Mouse (Mus musculus) CD8-positive naive resting alpha-beta T cell, adult 2 months (primary cell): ENCODE measurements around the gene Hsd17b10.

ENCODE experiments used
- DNase-seq, 2 experiments: peaks; one replicate each; pipeline ENCODE4 v3.0.0; 2022; ENCODE audit warnings: low read depth in 2 of 2, low spot score in 2 of 2

The Hsd17b10 gene

DNA sequence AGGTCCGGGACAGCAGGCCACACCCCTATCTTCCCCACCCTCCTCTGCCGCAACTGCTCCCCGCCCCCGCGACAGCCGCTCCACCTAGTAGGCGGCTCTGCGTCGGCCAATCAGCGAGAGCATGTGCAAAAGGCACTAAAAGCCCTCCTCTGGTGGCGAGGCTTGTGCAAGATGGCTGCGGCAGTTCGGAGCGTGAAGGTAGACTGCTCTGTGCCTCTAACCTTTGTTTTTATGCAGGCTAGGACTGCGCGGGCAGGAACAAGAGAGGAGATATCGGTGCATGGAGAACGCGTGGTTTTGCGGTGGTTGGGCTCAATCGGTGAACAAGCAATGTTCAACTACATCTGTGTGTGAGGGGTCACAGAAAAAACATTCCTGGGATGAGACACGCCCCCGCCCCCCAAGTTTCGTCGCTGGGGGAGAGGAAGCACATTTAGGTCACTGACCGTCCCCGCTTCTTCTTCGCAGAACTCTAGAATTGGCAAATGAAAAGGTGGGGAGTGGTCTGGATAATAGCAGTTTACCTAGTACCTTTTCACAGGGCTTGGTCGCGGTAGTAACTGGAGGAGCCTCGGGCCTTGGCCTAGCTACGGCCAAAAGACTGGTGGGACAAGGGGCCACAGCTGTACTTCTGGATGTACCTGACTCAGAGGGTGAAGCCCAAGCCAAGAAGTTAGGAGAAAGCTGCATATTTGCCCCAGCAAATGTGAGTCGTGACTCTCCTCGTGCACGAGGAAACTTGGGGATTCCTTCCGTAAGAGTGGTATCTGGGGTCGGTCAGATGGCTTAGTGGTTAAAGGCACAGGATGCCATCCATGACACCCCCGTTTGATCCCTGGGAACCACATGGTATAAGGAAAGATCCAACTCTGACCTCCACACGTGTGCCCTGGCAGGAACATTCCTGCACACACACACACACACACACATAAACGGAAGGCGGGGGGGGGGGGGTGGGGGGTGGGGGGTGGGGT, at the start of gene Hsd17b10:
Hsd17b10 (plus strand) TSS at position 109 of the 974 bp plus-strand sequence.
- DNase-seq = peak; percentile 47 to 58

DNA sequence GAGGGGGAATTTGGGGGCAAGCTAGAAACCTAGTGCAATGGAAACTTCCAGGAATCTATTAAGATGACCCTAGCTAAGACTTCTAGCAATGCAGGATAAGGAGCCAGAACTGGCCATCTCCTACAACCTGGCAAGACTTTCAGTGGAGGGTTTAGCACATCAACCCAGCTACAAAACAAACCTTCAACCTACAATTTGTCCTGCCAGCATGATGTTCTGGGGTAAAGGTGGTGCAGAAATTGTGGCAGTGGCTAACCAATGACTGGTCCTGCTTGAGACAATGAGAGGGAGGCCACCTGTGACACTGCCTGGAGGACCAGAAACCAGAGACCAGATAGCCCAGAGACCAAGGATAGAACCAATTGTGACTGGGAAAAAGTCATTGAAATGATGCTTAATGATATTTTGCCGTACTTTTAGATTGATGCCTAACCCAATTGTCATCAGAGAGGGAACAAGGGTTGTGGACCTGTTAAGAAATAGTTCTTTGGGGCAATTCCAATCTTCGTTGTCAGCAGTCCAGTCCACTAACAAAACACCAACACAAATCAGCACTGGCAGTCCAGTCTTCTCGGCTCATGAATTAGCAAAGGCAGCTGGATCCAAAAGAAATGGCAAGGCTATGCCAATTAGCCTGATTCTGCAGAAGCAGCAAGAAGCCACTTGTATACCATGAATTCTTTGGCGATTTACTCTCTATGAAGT, 2.5 kb upstream of the Hsd17b10 start:
- DNase-seq = no peak

GRCm38 (mm10) chrX:152001182-152001684, 412 bp upstream of the Hsd17b10 start:
- DNase-seq = no peak

GRCm38 (mm10) chrX:152002865-152003264, 1.2 kb downstream of the Hsd17b10 start:
- no peak for DNase-seq

DNA sequence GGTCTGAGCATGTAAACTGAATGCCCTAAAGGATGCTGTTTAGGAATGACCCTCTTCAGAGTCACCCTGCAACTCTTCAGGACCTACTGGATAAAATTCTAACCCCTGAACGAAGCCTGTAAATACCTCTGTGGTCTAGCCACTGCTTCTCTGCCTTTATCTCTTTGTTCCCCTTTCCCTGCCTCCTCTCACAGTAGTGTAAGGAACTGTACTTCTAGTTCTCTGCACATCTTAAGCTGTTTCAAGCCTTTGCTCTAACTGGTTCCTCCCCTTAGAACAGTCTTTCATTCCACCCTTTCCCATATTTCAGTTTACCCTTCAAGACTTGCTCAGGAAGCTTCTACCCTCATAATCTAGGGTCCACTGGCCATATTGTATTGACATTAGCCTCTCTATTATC, 6.2 kb downstream of the Hsd17b10 start:
- no peak for DNase-seq

GRCm38 (mm10) chrX:152015752-152016150, 14.1 kb downstream of the Hsd17b10 start:
- DNase-seq = no peak

GRCm38 (mm10) chrX:152016151-152017145, 14.8 kb downstream of the Hsd17b10 start, which contains the start of the genes Ribc1 and Smc1a:
Gene Ribc1, minus strand, starts transcription at chrX:152016295.
Gene Smc1a, plus strand, starts transcription at chrX:152016428.
- peak; percentile 87 for DNase-seq

DNA sequence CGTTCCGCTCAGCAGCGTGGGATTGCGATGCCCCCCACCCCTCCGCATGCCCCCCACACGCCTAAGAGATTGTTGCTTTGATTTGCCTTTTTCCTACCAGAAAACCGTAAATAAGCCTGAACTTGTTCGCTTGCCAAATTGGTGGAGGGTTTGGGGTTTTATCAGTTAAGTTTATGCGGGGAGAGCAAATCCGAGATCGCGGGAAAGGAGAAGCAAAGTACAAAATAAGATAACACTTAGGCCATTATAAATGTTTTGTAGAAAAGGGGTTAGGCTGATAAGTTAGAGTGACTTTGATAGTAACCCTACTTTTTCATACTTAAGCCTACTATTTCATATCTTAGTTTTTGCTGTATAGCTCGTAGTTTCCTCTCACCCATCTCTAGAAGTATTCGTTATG, 15.5 kb downstream of the Hsd17b10 start:
- no peak for DNase-seq

DNA sequence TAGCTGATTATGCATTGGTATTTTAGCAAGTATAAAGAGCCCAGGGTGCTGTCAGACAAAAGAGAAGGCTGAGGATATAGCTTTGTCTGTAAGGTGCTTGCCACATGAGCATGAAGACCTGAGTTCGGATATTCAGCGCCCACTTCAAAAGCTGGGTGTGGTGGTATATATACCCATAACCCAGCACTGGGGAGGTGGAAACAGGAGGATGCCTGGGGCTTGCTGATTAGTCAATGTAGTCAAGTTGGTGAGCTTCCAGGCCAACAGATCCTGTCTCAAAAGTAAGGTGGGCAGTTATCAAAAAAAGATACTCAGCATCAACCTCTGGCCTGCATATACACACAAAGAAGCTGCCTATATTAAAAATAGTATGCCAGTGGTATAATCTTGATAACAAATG, 17.6 kb downstream of the Hsd17b10 start:
- DNase-seq = peak; percentile 29 to 39

DNA sequence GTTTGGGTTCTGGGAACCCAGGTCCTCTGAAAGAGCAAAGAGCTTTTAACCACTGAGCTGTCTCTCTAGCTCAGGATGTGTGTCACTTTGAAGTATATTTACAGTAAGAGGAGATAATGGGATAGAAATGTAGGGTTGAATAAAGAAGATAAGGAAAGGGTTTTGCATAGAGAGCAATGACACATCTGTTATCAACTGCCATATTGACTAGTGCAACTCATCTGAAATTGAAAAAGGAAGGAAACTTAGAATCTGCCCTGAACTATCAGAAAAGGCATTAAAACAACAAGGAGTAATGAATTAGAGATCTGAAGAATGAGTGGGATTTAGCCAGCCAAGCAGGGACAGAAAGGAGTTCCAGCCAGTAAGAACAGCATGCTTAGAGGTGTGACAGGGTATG, 38.2 kb downstream of the Hsd17b10 start:
- DNase-seq = no peak

DNA sequence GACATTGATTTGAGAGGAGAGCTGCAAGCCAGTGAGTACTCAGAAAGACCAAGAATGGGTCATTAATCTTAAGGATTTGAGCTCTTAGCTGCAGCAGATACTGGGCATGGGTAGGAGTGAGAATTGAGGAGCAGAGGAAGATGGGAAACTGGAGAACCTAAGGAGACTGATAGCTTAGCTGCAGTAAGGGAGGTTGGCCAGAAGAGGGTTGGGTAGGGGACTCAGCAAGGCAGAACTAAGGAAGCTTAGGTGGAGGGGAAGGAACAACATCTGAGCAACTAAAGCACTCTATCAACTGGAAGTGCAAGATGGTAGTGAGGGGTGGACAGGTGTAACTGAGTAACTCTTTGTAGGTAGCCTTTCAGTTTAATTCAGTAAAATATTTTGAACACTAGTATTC, 45.6 kb downstream of the Hsd17b10 start:
- no peak for DNase-seq

DNA sequence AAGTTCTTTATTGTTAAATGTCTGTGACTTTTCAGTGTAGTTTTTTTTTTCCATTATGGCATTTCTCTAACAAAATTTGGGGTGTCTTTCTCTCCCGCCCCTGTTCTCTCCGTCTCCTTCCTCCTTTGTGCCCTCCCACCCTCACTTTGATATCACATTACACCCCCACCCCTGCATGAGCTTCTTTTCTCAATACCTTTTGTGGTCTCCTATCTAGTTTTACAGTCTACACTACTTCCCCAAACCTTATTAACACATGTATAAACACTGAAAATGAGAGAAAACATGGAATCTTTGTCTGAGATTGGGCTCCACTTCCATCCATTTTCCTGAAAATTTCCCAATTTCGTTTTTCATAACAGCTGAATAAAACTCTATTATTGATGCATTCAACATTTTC, 50.9 kb downstream of the Hsd17b10 start:
- no peak for DNase-seq
